Mouse (Mus musculus) MEL (cell line): Measurements from ENCODE around the gene Hddc2.

ENCODE experiments used
- CTCF ChIP-seq, 3 experiments: IDR thresholded peaks in 2 of 3; conservative IDR thresholded peaks in 1 of 3; 2 replicates each; pipeline ENCODE4 v1.5.1; 2011 to 2012; ENCODE audit warnings: low read length in 3 of 3, low read depth in 2 of 3, mild to moderate bottlenecking in 2 of 3, improper control_type of control experiment in 1 of 3, inconsistent platforms in 1 of 3, mixed read lengths in 1 of 3, moderate library complexity in 1 of 3; ENCODE audit not compliant: control insufficient read depth in 1 of 3, insufficient read depth in 1 of 3, poor library complexity in 1 of 3, severe bottlenecking in 1 of 3
- MXI1 ChIP-seq: IDR thresholded peaks from 2 replicates; pipeline ENCODE4 v1.6.1; 2011; ENCODE audit warnings: mild to moderate bottlenecking, low read depth, low read length, improper control_type of control experiment
- MYC ChIP-seq: IDR thresholded peaks from 2 replicates; pipeline ENCODE4 v1.6.1; 2011; ENCODE audit warnings: low read depth, mild to moderate bottlenecking, low read length, improper control_type of control experiment, moderate library complexity
- NRF1 ChIP-seq: IDR thresholded peaks from 2 replicates; pipeline ENCODE4 v1.6.1; 2014; ENCODE audit warnings: low read depth, mild to moderate bottlenecking, inconsistent platforms, low read length, improper control_type of control experiment, moderate library complexity; ENCODE audit not compliant: poor library complexity, insufficient read depth, severe bottlenecking
- POLR2A ChIP-seq, 2 experiments: IDR thresholded peaks; 2 replicates each; pipeline ENCODE4 v1.6.1; 2011 to 2012; ENCODE audit warnings: low read length in 2 of 2, mild to moderate bottlenecking in 2 of 2, control low read depth in 1 of 2, improper control_type of control experiment in 1 of 2, low read depth in 1 of 2, moderate library complexity in 1 of 2; ENCODE audit not compliant: control insufficient read depth in 1 of 2, insufficient read depth in 1 of 2, poor library complexity in 1 of 2
- POLR2AphosphoS5 ChIP-seq: IDR thresholded peaks from 2 replicates; pipeline ENCODE4 v1.6.1; 2012; ENCODE audit warnings: low read depth, borderline replicate concordance, mild to moderate bottlenecking, inconsistent platforms, low read length, moderate library complexity, mixed read lengths
- SMC3 ChIP-seq: IDR thresholded peaks from 2 replicates; pipeline ENCODE4 v1.6.1; 2011; ENCODE audit warnings: low read depth, low read length, improper control_type of control experiment
- TCF12 ChIP-seq: IDR thresholded peaks from 2 replicates; pipeline ENCODE4 v1.6.1; 2014; ENCODE audit warnings: low read depth, mild to moderate bottlenecking, inconsistent platforms, low read length, improper control_type of control experiment, moderate library complexity
- ZC3H11A ChIP-seq: IDR thresholded peaks from 2 replicates; pipeline ENCODE4 v1.6.1; 2012; ENCODE audit warnings: low read depth, mild to moderate bottlenecking, inconsistent platforms, low read length, improper control_type of control experiment
- ZKSCAN1 ChIP-seq: IDR thresholded peaks from 2 replicates; pipeline ENCODE4 v1.6.1; 2012; ENCODE audit warnings: low read depth, mild to moderate bottlenecking, inconsistent platforms, low read length, improper control_type of control experiment, moderate library complexity
- ZMIZ1 ChIP-seq: IDR thresholded peaks from 2 replicates; pipeline ENCODE4 v1.6.1; 2012; ENCODE audit warnings: low read depth, mild to moderate bottlenecking, inconsistent platforms, low read length, improper control_type of control experiment, moderate library complexity
- ZNF384 ChIP-seq: IDR thresholded peaks from 2 replicates; pipeline ENCODE4 v1.6.1; 2012; ENCODE audit warnings: low read depth, mild to moderate bottlenecking, inconsistent platforms, low read length, improper control_type of control experiment

GRCm38 (mm10) chr10:31273171-31273570 is 40.0 kb upstream of the Hddc2 start:
- no peak for TF ChIP-seq NRF1
- no peak for TF ChIP-seq CTCF (IDR thresholded peaks at IDR 0.05 in 2 of 3, conservative IDR thresholded peaks at IDR 0.05 in 1 of 3; ENCODE audit: control insufficient read depth in 1 of 3, insufficient read depth in 1 of 3, low read depth in 2 of 3, low read length in 3 of 3, poor library complexity in 1 of 3, severe bottlenecking in 1 of 3)
- no peak for TF ChIP-seq ZC3H11A
- no peak for TF ChIP-seq MXI1
- no peak for TF ChIP-seq SMC3
- TF ChIP-seq TCF12, result no peak
- TF ChIP-seq POLR2A (IDR thresholded peaks at IDR 0.05; ENCODE audit: control insufficient read depth in 1 of 2, insufficient read depth in 1 of 2, low read depth in 1 of 2, low read length in 2 of 2, poor library complexity in 1 of 2), result no peak
- TF ChIP-seq POLR2AphosphoS5, result no peak
- TF ChIP-seq ZMIZ1, result no peak
- no peak for TF ChIP-seq ZKSCAN1
- TF ChIP-seq ZNF384, result no peak
- no peak for TF ChIP-seq MYC
